Mouse (Mus musculus) kidney, adult 8-10 months (tissue): ENCODE results near the gene Man1c1.

Experiments
- DNase-seq, 2 experiments: peaks; one replicate each; pipeline ENCODE4 v3.0.0; 2022

The Man1c1 gene

DNA sequence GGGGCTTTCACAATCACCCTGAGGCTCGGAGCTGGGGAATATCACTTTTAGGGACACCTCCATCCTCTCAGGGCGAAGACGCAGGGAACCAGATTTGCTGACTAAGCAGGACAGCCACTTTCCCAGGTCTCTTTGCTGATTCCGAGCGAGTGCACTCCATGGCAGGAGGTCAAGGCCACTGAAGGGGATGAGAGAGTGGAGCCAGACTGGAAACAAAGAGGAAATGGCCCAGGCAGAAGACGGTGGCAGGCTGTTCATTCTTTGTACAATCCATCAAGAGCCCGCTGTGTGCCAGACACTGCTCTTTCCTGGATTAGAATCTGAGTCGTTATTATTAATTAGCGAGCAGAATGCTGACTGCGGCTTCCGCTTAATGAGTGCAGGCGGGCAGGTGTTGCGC is 70.1 kb downstream of the Man1c1 start:
- DNase-seq, result no peak

DNA sequence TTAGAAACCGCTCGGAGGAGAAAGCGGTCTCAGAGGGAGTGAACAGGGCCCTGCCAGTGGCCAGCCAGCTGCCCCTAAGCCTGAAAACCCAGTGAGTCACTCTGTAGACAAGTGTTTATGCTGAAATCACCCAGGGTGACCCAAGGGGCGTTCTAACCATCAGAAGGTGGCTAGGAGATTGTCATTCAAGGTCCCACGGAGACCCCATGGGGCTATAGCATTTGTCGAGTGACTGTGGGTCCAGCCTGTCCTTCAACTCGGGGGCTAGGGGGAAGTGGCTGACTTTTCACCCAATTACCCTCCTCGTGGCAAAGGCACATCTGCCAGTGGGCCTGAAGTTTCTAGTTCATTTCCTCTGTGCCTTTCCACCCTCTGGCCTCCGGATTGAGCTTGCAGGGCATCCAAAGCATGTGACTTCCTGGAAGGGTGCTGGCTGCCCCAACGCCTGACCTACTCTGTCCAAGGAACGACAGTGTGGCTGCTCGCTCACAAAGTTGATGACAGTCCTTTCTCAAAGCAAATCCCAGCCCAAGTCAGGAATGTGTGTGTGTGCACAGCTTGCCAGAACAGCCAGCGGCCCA is 71.9 kb downstream of the Man1c1 start:
- peak; percentile 61 to 69 for DNase-seq

DNA sequence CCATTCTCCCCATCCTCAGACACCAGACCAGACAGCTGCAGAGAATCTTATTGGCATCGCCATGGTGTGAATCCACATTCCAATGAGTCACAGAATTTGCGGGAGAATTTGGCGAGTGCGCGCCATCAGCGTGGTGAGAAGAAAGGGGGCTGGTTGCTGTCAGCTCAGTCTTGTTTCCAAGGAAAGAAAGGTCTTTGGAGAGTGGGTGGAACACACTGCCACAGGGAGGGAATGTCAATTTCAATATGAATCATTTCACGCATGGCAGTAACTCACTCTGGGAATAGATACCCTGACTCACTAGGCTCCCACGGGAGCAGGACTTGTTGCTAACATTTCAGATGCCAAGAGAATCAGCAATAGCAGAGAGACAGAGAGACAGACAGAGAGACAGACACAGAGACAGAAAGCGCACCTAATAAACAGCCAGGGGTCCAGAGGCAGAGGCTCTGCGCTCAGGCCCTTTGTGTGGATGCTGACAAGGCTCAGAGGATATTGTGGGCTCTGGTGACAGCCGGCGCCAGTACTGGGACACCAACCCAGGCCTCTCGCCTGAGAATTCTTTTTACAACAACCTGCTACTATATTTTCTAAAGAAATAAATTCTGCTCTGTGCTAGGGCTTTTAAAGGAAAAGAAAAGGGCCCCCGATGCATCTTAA is 72.5 kb downstream of the Man1c1 start:
- DNase-seq, result no peak

DNA sequence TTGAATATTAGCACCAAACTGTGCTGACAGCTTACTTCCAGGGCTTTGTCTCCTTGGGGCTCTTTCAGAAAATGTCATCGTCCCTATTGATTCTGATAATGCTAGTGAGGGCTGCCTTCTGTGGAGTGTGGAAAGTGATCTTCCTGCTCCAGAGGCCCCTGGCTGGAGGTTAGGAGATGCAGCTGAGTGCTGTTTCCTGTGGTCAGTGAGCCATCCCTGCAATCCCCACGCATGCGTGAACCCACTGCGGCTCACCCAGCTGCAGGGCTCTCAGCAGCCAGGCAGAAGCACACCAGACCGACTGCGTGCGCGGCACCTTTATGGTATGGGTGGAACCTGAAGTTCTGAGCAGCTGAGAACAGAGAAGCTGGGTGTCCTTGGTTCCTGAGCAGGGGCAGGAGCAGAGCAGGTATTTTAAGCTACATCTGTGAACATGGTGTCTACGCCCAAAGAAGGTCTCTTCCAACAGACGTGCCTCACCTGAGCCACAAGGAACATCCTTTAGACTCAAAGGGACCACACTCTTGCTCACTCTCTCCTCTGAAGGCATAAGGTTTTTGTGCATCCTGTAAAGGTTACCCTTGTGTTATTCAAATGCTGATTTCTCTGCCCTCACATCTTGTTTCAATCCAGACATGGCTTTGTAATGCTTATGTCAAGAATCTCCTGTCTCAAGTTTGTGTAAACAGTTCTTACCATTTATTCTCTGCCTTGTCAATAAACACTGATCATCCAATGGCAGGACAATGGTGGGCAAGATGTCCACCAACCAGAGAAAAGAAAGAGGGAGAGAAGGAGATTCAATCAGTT is 75.3 kb downstream of the Man1c1 start:
- DNase-seq, result no peak

DNA sequence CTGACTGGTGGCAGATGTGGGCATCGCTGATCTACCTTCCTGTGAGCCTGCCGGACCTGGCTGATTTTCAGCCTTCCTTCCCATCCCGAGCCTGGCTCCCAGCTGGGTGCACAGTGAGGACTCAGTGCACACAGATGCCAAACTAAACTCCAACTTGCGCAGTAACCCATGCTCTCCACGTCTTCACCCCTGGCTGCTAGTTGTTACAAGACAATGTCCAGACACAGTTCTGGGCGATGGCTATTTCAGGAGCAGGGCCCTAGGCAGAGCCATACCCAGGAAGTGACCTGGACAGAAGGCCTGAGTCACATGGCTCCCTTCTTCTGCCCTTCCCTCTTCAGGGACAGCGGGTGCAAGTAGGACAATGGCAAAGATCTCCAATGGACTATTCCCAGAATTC is 76.0 kb downstream of the Man1c1 start:
- no peak for DNase-seq

DNA sequence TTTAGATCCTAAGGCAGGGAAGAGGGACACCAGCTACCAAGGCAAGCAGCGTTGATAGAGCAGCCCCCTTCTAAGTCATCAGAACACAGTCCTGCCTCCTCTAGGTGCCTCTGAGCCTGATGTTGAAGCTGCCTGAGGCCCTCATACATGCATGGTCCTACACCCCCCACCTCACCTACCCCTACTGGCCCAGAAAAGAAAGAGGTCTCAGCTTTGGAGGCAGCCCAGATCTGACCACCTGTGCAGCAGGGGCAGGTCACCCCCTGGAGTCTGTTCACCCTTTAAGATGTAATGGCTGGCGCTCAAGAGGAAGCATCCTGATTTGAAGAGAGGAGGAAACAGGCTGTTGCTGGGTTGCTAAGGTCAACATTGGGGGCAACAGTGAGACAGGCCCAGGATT is 77.2 kb downstream of the Man1c1 start:
- DNase-seq, result no peak

DNA sequence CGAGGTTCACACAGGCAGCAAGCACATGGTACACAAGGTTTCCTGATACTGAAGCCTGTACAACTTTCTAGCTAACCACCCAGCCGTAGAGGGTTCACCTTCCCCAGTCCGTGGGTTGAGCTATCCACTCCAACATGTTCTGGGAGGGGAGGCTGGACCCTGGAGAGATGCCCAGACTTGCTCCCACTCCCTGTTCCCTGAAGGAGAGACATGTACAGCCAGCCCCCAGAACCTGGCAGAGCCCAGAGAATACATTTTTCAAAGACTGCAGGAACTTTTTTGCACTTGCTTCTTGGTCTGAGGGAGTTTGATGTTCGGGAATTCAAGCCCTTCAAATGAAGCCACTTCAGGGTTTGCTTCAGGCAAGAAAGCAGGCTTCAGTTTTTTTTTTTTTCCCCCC is 77.7 kb downstream of the Man1c1 start:
- DNase-seq, result no peak

DNA sequence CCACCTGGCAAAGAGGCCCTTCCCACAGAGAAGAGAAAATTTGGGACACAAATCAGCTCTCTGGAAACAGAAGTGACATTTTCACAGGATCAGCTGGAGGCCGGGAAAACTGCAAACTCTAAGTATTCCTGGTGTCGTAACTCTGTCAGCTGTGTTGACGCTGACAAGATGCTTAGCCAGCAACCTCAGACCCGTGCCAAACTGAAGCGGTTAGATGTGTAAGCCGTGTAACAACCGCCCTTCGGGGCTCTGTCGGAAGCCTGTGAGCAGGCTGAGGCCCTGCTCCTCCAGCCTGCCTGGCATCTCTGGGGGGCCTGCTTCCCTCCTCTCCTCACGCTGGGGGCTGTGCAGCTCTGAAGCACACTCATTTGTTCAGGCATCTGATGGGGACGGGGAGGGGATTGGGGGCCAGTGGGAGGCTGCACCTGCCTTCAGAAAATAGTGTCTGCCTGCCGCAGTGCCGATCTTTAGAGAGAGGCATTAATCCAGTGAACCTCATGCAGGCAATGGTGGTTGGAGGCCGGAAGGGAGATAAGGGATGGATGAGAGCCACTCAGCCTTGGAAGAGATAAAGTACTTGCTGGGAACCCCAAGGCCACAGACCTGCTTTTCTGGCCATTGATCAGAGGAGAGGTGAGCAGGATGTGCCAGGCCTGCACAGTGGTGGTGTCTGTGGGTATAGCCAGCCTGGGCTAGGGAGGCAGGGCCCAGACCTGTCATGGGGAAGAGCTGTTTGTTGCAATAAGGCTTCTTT is 79.8 kb downstream of the Man1c1 start:
- no peak for DNase-seq

DNA sequence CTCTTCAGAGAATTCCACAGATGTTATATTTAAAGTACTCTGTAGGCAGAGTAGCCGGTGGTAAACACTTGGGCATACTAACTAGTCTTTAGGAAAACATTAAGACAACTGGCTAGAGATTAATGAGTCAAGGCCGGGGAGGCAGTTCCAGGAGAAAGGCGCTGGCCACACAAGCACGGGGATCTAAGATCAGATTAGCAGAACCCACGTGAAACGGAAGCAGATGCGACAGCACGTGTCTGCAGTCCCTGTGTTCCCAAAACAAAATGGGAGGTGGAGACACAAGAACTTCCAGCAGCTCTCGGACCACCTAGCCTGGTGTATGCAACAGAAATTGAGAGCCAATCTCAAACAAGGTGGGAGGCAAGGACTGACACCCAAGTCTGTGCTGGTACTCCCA is 82.4 kb downstream of the Man1c1 start:
- no peak for DNase-seq

DNA sequence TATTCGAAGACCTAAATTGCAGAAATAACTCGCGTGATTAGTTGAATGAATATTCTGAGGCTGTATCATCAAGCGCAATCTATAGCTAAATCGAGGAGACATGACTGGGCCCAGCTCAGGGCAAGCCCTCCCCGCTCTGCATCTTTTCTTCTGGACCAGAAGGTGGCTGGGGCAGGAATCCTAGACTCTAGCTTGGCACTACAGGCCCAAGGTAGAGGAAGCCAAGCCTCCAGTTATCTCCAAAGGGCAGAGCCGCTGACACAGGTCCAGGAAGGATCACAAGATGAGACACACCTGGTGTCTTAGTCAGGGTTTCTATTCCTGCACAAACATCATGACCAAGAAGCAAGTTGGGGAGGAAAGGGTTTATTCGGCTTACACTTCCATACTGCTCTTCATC is 83.8 kb downstream of the Man1c1 start:
- DNase-seq, result no peak

DNA sequence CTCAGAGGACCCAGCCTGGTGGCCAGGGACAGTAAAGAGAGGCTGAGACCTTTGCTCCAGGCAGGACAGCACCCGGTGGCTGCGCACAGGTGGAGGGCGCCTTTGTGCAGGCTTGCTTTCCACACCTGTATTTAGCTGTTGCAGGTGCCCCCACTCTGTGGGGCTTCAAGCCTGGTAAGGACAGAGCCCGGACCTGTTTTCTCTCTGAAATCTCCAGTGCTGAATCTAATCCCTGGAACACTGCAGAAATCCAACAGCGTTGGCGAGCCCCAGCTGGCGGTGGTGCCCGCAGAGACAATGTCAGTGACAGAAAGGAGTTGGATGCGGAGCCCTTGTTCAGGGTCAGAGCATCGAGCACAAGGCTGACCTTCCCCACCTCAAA is 84.6 kb downstream of the Man1c1 start:
- no peak for DNase-seq

DNA sequence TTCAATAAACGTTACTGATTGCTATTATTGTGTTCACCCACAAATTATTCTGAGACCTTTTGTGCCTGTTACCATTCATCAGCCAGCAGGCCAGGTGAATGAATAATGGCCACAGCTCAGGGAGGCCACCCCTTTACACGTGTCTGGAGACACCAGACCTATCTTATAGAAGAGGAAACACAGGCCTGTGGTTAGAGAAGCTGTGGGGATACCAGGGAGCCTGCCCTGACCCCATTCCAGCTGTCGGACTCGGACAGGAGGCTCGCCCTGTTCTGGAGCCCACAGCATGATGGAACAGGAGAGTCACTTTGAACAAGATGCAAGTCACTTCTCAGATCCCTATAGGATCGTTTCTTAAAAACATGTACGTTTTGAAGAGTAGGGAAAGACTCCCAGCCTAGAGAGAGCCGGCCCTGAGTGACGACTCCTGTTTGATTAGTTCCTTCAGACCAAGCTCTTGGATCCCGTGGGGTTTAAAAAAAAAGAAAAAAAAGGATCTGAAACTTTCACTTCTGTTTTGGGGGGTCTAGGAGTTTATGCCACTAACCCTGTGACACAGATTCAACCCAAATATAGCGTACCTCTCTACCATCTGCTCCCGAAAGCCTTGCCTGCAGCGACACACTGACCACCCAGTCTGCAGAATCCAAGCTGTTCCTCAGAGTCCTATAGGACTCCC is 85.1 kb downstream of the Man1c1 start:
- no peak for DNase-seq

DNA sequence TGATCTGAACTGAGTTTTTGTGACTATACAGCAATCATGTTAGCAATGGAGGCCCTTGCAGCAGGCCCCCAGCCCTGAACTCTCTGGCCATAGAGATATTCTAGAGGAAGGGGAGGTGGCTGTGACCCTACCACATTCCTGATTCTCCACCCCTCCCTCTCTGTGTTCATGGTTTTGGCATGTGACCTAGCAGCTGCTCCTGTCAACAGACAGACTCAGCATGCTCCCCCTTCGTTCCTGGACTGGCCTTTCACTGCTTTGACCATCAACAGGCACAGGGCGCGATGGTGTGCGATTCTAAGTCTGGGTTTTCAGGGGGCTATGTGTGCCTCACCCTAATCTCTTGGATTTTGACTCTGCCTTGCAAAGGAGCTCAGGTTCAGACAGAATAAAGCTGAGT is 86.3 kb downstream of the Man1c1 start:
- no peak for DNase-seq

DNA sequence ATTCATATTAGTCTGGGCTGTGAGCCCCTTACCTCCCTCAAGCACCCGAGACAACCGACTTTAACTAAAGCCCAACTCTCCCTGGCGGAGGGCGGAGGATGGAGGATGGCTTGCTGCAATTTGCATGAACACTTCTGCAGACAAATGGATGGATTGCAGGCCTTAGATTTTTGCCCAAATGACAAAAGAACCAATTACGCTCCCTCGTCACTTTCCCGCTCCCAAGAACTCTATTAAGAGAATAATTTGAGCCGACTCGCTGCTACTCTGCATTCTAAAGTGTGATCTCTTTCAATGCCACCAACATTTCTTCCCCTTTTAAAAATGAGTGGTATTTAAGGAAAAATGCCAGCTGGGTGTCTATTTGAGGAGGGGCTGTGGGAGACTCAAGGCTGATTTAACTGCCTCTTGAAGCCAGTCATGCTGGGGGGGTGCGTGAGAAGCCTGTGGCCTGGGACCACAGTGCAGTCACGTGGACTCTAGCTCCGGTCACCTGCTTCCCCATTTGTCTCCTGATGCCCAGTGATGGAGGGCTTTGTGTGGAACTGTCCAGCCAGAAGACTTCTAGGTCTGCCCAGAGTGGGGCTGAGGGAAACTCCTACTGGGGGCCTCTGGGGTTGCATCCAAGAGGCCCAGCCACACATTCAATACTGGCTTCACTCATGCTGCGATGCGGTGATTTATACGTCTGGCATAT is 88.0 kb downstream of the Man1c1 start:
- no peak for DNase-seq

DNA sequence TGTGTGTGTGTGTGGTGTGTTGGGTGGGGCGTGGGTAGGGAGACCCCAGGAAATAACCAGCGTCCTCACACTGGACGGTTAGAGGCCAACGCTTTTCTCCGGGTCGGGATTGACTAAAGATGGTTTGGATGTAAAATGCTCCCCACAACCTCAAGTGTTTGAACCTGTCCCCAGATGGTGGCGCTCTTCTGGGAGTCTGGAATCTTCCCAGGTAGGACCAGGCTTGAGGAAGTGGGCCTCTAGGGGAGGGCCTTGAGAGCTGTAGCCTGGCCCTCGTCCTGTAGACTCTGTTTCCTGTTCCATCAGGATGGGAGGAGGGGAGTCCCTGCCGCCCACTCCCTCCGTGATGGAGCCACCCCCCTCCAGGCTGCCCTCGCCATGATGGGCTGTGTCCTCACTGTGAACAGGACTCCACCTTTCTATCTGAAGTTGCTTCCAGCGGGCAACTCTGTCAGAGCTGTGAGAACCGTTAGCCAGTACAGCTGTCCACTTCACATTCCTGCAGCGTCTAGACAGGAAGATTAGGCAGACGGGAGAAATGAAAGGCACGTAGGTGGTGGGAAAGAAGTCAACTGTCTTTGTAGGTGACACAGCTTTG is 91.9 kb downstream of the Man1c1 start:
- DNase-seq, result no peak

DNA sequence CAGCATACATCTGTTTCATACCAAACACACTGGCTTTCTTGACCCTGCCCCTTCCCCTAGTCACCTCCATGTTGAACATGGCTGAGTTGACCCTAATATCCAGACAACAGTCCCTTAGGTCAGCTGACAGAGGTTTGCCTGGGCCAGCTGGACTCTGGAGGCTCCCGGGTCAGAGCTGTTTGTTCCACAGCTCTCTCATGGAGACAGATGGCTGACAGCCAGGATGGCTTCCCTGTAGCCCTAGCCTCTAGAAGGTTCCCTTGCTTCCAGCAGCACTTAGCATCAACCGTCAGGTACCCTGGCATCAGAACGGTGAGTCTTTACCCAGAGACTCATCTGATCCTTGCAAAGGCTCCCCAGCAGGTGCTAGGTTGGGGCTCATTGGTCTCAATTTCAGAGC is 93.5 kb downstream of the Man1c1 start:
- no peak for DNase-seq

DNA sequence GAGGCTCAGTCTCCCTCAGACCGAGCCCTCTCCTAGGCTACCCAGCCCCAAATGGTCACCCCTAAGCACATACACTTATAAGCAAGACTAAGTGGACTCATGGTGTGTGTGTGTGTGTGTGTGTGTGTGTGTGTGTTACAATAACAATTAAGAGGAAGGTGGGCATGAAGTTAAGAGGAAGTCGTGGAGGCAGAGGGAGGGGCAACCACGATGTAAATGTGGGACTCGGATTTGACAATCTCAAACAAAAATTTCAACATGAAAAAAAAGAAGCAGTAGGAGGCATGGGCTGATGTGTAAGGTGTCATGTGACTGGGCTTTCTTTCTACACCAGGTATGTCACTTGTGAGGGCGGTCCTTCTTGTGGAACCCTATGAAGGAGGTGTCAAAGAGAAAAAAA is 96.4 kb downstream of the Man1c1 start:
- DNase-seq, result no peak

DNA sequence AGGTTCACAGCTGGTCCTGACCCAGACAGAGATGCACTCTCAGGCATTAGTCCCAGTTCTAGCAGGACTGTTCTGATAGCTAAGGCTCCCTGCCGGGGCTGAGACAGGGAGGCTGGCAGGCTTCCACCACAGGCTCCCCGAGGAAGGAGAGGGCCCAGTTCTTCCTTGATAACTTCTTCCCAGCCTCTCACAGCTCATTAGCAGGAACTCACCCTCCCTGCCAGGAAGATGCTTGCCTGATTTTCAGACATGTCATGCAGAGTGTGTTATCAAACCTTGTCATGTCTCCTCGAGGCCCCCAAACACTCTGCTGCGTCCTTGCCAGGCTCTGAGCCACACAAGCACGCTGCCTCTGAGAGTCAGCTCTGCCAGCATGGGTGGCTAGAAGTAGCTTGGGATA is 98.0 kb downstream of the Man1c1 start:
- DNase-seq, result no peak

DNA sequence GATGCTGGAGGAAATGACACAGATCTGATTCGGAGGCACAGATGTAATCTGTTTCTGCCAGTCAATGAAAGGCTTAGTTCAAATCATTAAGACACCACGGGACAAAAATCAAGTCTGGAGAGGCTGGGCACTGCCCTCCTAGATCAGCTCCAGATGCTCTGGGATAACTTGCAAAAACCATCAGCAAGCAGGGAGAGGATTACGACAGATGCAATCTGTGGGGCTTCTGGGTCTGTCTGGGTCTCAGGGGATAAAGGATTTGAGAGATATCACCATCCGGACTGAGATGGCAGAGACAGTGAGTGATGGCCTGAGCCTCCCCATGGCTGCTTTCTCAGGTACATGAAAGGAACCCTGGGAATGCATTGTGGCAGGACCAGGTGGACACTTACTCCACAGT is 99.6 kb downstream of the Man1c1 start:
- DNase-seq, result no peak

DNA sequence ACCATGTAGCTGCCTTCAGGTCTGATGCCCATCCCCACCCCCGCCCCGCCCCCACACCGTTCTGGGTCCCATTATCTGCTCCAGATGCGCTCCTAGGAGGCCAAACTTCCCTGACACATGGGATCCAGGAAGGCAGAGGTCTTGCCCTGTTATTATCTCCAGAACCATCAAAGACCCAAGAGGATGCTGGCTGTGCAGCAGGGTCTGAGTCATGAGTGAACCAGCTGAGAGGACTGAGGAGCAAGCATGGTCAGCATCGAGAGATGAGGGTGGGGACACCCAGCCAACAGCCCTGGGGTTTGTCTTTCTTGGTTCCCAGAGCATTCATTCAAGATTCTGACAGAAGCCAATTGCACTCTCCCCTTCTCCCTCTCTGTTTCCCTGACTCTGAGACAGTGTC is 100.5 kb downstream of the Man1c1 start:
- DNase-seq, result no peak

DNA sequence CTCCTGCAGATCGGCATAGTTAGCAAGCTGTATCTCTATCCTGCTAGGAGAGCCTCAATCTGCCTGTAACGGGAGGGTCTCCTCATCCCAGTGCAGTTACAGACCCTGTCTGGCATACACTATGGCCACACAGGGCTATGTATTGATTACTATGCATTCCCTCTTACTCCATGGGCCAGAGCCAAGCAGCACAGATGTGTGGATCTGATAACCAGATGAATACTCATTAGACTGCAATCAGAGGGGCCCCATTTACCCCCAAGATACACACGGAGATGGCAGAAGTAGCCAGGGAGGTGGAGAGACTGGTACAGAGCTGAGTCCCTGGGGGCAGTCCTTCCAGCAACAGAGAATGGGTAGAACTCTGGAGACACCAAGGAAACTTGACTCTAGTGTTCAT is 101.5 kb downstream of the Man1c1 start:
- DNase-seq, result no peak

DNA sequence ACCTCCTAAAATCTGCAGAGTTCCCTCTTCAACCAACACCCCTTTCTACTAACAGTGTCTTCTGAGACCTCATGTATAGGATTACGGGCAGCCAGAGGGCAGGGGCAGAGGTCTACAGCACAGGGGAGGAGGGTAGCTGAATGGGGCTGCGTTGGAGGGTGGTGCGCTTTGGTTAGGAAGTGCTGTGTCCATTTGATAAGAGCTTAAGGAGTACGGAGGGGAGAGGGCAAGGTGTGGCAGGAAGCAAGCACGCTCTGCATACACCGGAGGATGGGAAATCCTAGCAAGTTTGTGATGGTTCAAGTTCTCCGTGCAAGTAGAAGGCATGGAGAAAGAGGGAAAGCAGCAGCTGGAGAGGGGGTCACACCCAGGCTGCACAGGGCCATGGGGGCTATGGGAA is 102.1 kb downstream of the Man1c1 start:
- no peak for DNase-seq
